8 mouse cellular contexts compared by ENCODE assay signal in the genomic region with DNA sequence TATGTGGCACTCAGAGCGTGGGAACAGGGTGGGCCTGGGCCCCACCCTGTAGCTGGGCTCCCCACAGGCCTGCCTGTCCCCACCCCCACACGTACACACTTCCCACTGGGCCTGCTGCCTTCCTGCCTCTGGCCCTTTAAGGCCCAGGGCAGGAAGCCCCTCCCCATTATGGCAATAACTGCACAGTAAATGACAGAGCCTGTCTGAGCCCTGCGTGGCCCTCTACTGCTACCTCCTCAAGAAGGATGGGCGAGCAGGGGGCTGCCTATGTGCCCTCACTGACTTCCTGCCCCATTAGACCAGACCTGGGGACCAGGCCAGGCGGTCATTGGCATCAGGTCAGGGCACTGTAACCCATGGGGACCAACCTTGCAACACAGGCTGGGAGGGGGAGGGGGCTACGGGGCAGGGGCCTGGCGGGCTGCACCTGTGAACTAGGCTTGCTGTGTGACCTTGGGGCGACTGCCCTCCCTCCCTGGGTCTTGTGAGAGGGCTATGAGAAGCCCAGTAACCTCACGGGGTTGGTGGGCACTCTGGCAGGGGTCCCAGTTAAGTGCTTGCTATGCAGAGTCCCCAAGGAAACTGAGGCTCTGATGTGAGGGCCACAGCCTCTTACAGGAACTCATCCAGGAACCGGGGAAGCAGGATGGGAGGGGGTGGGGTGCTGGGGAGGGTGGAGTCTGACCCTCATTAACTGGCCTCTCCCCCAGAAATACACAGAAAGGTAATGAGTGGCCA. TPM values are rescaled to one million over a fixed set of nuclear protein-coding genes. Genes with fewer than 3 reads are reported as not detected.
A peak's percentile ranks its signal among the peaks of the same experiment; 100 is the strongest.
DNase-seq lines count a peak whose midpoint lies in the region; ATAC-seq lines count a peak whose summit lies in the region.

No protein-coding gene starts in this region.

- 49% methylated on average over 10 of the region's 10 CpGs for whole genome bisulfite sequencing in heart, embryonic 13.5 days
- WGBS in limb, embryonic 11.5 days, result 61% methylated on average over 10 of the region's 10 CpGs
- WGBS in midbrain, embryonic 15.5 days, result 66% methylated on average over 10 of the region's 10 CpGs

- intact Hi-C loops in left cerebral cortex, postnatal 4 days (cut with DNase I), result no loop called here

- peak overlapping the region; percentile 63 for H3K27ac ChIP-seq in heart, embryonic 13.5 days (replicated peaks)
- H3K27ac ChIP-seq in limb, embryonic 11.5 days (replicated peaks; ENCODE audit: low read depth, low read length), result no peak overlapping the region; the same call in 1 of the 2 replicates
- no peak overlapping the region for H3K27ac ChIP-seq in midbrain, embryonic 15.5 days

- peak overlapping the region; percentile 94 for H3K9ac ChIP-seq in heart, embryonic 13.5 days
- peak overlapping the region; percentile 17; the same call in 1 of the 2 replicates for H3K9ac ChIP-seq in limb, embryonic 11.5 days (ENCODE audit: low read length)
- no peak overlapping the region for H3K9ac ChIP-seq in midbrain, embryonic 15.5 days

- H3K27me3 ChIP-seq in heart, embryonic 13.5 days (replicated peaks), result no peaks in the 10 kb centered on the region
- H3K27me3 ChIP-seq in limb, embryonic 11.5 days (ENCODE audit: control insufficient read depth, insufficient read depth, low read length), result peaks cover under 1% of the 10 kb centered on the region; the same call in 1 of the 2 replicates
- H3K27me3 ChIP-seq in midbrain, embryonic 15.5 days (replicated peaks), result no peaks in the 10 kb centered on the region

- DNase-seq in adrenal gland, adult 2 months, result peak; percentile 59
- no peak for DNase-seq in adrenal gland, adult 18-20 months (ENCODE audit: low spot score in 2 of 2)
- DNase-seq in MN1 (ENCODE audit: low spot score), result peak; percentile 50
- DNase-seq in limb, embryonic 11.5 days (ENCODE audit: low spot score), result no peak
- no peak for DNase-seq in left cerebral cortex, postnatal 4 days
- DNase-seq in right cerebral cortex, postnatal 10 days (ENCODE audit: low spot score in 2 of 2), result no peak

- peaks cover 29% of the 10 kb centered on the region for H3K36me3 ChIP-seq in heart, embryonic 13.5 days
- peaks cover 23% of the 10 kb centered on the region for H3K36me3 ChIP-seq in limb, embryonic 11.5 days (ENCODE audit: control insufficient read depth, insufficient read depth, low read length)
- H3K36me3 ChIP-seq in midbrain, embryonic 15.5 days (replicated peaks), result peaks cover 18% of the 10 kb centered on the region

- ATAC-seq in heart, embryonic 13.5 days (ENCODE audit: extremely low read depth, insufficient number of reproducible peaks, low FRiP score, low TSS enrichment), result no peak
- no peak for ATAC-seq in limb, embryonic 11.5 days (ENCODE audit: insufficient number of reproducible peaks, low FRiP score, low TSS enrichment, low read depth)
- no peak for ATAC-seq in midbrain, embryonic 15.5 days (replicated peaks)

- H3K4me3 ChIP-seq in heart, embryonic 13.5 days, result peak overlapping the region; percentile 96
- no peak overlapping the region for H3K4me3 ChIP-seq in limb, embryonic 11.5 days (ENCODE audit: low read depth, low read length)
- no peak overlapping the region for H3K4me3 ChIP-seq in midbrain, embryonic 15.5 days

- H3K4me2 ChIP-seq in heart, embryonic 13.5 days, result peak overlapping the region; percentile 95
- peak overlapping the region; percentile 33 for H3K4me2 ChIP-seq in limb, embryonic 11.5 days (ENCODE audit: low read depth, severe bottlenecking)
- H3K4me2 ChIP-seq in midbrain, embryonic 15.5 days, result peak overlapping the region; percentile 17; the same call in 1 of the 2 replicates

- H3K9me3 ChIP-seq in heart, embryonic 13.5 days, result no peaks in the 10 kb centered on the region
- H3K9me3 ChIP-seq in limb, embryonic 11.5 days (ENCODE audit: control insufficient read depth, low read length), result no peaks in the 10 kb centered on the region
- H3K9me3 ChIP-seq in midbrain, embryonic 15.5 days, result no peaks in the 10 kb centered on the region

- H3K4me1 ChIP-seq in heart, embryonic 13.5 days, result peaks cover 71% of the 10 kb centered on the region
- H3K4me1 ChIP-seq in limb, embryonic 11.5 days (ENCODE audit: control insufficient read depth, insufficient read depth, low read length), result peaks cover 28% of the 10 kb centered on the region
- H3K4me1 ChIP-seq in midbrain, embryonic 15.5 days, result peaks cover 50% of the 10 kb centered on the region

RNA-seq across cellular contexts. Expression of gene Zbtb7a, which starts 5.9 kb away (rescaled TPM):
- total RNA-seq in adrenal gland, adult 2 months (2021), result 10 to 100 TPM; 62.9 to 80.9 TPM
- 150 and 158 TPM in 2 replicates for polyA plus RNA-seq in adrenal gland, adult 2 months (2012; rRNA removed)
- 10 to 100 TPM; 65.3 to 84.8 TPM for total RNA-seq in adrenal gland, adult 18-20 months (2021)
- 19.5 and 20.1 TPM in 2 replicates for polyA plus RNA-seq in heart, embryonic 13.5 days (2015; fragmentation: Nextera tagmentation; extraction: Ambion mirVana)
- polyA plus RNA-seq in limb, embryonic 11.5 days (2014; fragmentation: Nextera tagmentation; extraction: Ambion mirVana), result 6.7 and 8.4 TPM in 2 replicates
- 16.2 and 16.7 TPM in 2 replicates for polyA plus RNA-seq in midbrain, embryonic 15.5 days (2015; fragmentation: Nextera tagmentation; extraction: Ambion mirVana)
- 10 to 100 TPM; 23.3 to 24.7 TPM for total RNA-seq in left cerebral cortex, postnatal 4 days (2021)

RNA-seq across cellular contexts. Expression of gene Pias4, which starts 26.8 kb away (rescaled TPM):
- 10 to 100 TPM; 27.3 to 29.8 TPM for total RNA-seq in adrenal gland, adult 2 months (2021)
- 41.4 and 48.6 TPM in 2 replicates for polyA plus RNA-seq in adrenal gland, adult 2 months (2012; rRNA removed)
- total RNA-seq in adrenal gland, adult 18-20 months (2021), result 10 to 100 TPM; 27.3 to 29.7 TPM
- polyA plus RNA-seq in heart, embryonic 13.5 days (2015; fragmentation: Nextera tagmentation; extraction: Ambion mirVana), result 35.7 and 40.3 TPM in 2 replicates
- polyA plus RNA-seq in limb, embryonic 11.5 days (2014; fragmentation: Nextera tagmentation; extraction: Ambion mirVana), result 53.3 and 56.9 TPM in 2 replicates
- polyA plus RNA-seq in midbrain, embryonic 15.5 days (2015; fragmentation: Nextera tagmentation; extraction: Ambion mirVana), result 59.2 and 66.3 TPM in 2 replicates
- total RNA-seq in left cerebral cortex, postnatal 4 days (2021), result 10 to 100 TPM; 29.6 to 30.4 TPM

RNA-seq across cellular contexts. Expression of gene Map2k2, which starts 35.2 kb away (rescaled TPM):
- total RNA-seq in adrenal gland, adult 2 months (2021), result 100 to 1,000 TPM; 157 to 185 TPM
- 787 and 873 TPM in 2 replicates for polyA plus RNA-seq in adrenal gland, adult 2 months (2012; rRNA removed)
- 100 to 1,000 TPM; 165 to 179 TPM for total RNA-seq in adrenal gland, adult 18-20 months (2021)
- 150 TPM in 2 replicates for polyA plus RNA-seq in heart, embryonic 13.5 days (2015; fragmentation: Nextera tagmentation; extraction: Ambion mirVana)
- 230 and 239 TPM in 2 replicates for polyA plus RNA-seq in limb, embryonic 11.5 days (2014; fragmentation: Nextera tagmentation; extraction: Ambion mirVana)
- polyA plus RNA-seq in midbrain, embryonic 15.5 days (2015; fragmentation: Nextera tagmentation; extraction: Ambion mirVana), result 258 and 270 TPM in 2 replicates
- total RNA-seq in left cerebral cortex, postnatal 4 days (2021), result 100 to 1,000 TPM; 153 to 167 TPM

RNA-seq across cellular contexts. Expression of gene Eef2, which starts 35.5 kb away (rescaled TPM):
- total RNA-seq in adrenal gland, adult 2 months (2021), result 1,000 to 10,000 TPM; 1,393 to 1,508 TPM
- polyA plus RNA-seq in adrenal gland, adult 2 months (2012; rRNA removed), result 1,342 and 1,424 TPM in 2 replicates
- total RNA-seq in adrenal gland, adult 18-20 months (2021), result 1,000 to 10,000 TPM; 1,443 to 1,598 TPM
- polyA plus RNA-seq in heart, embryonic 13.5 days (2015; fragmentation: Nextera tagmentation; extraction: Ambion mirVana), result 393 and 411 TPM in 2 replicates
- 428 TPM in 2 replicates for polyA plus RNA-seq in limb, embryonic 11.5 days (2014; fragmentation: Nextera tagmentation; extraction: Ambion mirVana)
- 588 and 606 TPM in 2 replicates for polyA plus RNA-seq in midbrain, embryonic 15.5 days (2015; fragmentation: Nextera tagmentation; extraction: Ambion mirVana)
- total RNA-seq in left cerebral cortex, postnatal 4 days (2021), result 1,000 to 10,000 TPM; 1,312 to 1,322 TPM

RNA-seq across cellular contexts. Expression of gene Dapk3, which starts 41.9 kb away (rescaled TPM):
- total RNA-seq in adrenal gland, adult 2 months (2021), result 10 to 100 TPM; 74.6 to 76.7 TPM
- 100 and 127 TPM in 2 replicates for polyA plus RNA-seq in adrenal gland, adult 2 months (2012; rRNA removed)
- 10 to 100 TPM; 63.4 to 74.2 TPM for total RNA-seq in adrenal gland, adult 18-20 months (2021)
- 41.5 and 42.4 TPM in 2 replicates for polyA plus RNA-seq in heart, embryonic 13.5 days (2015; fragmentation: Nextera tagmentation; extraction: Ambion mirVana)
- 43.3 and 49.1 TPM in 2 replicates for polyA plus RNA-seq in limb, embryonic 11.5 days (2014; fragmentation: Nextera tagmentation; extraction: Ambion mirVana)
- 66.3 and 67.3 TPM in 2 replicates for polyA plus RNA-seq in midbrain, embryonic 15.5 days (2015; fragmentation: Nextera tagmentation; extraction: Ambion mirVana)
- total RNA-seq in left cerebral cortex, postnatal 4 days (2021), result 10 to 100 TPM; 62.7 to 62.9 TPM

Comparison
In these comparisons a context has a peak if more than half of its experiments do, and no peak if none do; other contexts are left out.
1. DNase-seq: peak in adrenal gland, adult 2 months (single experiment) and MN1 (single experiment); none in adrenal gland, adult 18-20 months (0 of 2), limb, embryonic 11.5 days (single experiment), left cerebral cortex, postnatal 4 days (single experiment) and right cerebral cortex, postnatal 10 days (0 of 2).
2. H3K4me2 ChIP-seq: peak in every context shown above with its lines; median percentile 95 in heart, embryonic 13.5 days; 33 in limb, embryonic 11.5 days; 17 in midbrain, embryonic 15.5 days.